Mouse (Mus musculus) urinary bladder, adult 2 months (tissue): ENCODE results near the gene Pygm. TPM values are rescaled to one million over a fixed set of nuclear protein-coding genes. Genes with fewer than 3 reads are reported as not detected.

Experiments used
- DNase-seq: peaks from one replicate; pipeline ENCODE4 v3.0.0; 2022; ENCODE audit warnings: low spot score
- polyA plus RNA-seq: library from polyadenylated mRNA; depleted of rRNA; stranded (reverse); fragments of >200 nt; gene quantifications from 2 replicates; pipeline ENCODE4 v1.2.3, GENCODE M21; 2012

Pygm gene
- polyA plus RNA-seq, 1 experiment, result 34.8 TPM

DNA sequence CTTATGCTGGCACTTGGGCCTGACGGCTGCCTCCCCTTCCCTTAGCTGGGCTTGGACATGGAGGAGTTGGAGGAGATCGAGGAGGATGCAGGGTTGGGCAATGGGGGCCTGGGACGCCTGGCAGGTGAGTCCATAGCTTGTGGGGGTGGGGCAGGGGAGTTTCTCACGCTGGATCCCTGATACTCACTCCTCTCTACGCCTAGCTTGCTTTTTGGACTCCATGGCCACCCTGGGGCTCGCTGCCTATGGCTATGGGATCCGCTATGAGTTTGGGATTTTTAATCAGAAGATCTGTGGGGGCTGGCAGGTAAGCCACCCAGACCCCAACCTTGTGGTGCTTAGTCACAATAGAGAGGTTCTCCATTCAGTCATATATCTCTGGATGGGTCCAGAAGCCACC, 1.6 kb downstream of the Pygm start:
- DNase-seq, result no peak

DNA sequence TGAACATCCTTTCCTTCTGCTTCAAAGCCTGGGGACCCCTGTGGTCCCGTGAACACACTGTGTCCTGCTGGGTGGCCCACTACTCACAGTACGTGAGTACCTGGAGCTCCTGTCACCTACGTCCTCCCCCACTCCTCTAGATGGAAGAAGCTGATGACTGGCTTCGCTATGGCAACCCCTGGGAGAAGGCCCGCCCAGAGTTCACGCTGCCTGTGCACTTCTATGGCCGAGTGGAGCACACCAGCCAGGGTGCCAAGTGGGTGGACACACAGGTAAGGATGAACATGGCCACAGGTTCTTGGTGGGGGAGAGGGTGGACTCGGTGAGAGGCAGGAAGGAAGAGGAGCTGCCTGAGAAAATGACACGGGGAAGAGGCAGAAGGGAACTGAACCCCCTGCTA, 2.0 kb downstream of the Pygm start:
- DNase-seq, result no peak

DNA sequence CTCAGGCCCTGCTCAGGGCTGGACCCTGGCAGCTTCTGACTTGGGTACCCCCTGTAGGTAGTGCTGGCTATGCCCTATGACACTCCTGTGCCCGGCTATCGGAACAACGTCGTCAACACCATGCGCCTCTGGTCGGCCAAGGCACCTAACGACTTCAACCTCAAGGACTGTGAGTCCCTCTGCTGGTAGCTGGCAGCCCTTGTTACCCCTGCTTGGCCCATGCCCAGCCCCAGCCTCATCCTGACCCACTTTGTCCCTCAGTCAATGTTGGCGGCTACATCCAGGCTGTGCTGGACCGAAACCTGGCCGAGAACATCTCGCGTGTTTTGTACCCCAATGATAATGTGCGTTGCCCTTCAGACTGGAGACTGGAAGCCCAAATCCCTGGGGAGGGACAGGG, 3.8 kb downstream of the Pygm start:
- DNase-seq, result no peak

DNA sequence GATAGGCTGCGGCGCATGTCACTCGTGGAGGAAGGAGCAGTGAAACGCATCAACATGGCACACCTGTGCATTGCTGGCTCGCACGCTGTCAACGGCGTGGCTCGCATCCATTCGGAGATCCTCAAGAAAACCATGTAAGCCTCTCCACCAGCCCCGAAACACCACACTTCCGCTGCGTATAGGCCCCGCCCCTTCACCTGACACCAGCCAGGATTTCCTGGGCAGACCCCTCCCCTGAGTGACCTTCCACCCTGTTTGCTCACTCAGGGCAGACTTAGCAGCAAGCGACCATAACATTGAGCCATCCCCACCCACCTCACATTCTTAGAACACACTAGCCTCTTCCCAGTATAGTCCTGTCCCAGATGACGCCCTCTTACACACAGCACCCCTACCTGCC, 5.6 kb downstream of the Pygm start:
- no peak for DNase-seq

DNA sequence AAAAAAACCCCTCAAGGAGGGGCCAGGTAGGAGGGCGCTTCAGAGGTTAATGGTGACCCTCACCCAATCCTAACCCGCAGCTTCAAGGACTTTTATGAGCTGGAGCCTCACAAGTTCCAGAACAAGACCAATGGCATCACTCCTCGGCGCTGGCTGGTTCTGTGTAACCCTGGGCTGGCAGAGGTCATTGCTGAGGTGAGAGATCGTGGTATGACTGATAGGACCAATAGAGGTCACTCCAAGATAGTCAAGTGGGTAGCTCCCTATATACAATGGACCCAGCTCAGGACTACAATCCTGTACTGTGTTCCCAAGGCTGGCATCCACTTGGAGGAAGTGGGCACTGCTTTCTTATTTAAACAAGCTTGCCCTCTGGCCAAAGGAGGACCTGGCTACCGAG, 6.1 kb downstream of the Pygm start:
- no peak for DNase-seq

DNA sequence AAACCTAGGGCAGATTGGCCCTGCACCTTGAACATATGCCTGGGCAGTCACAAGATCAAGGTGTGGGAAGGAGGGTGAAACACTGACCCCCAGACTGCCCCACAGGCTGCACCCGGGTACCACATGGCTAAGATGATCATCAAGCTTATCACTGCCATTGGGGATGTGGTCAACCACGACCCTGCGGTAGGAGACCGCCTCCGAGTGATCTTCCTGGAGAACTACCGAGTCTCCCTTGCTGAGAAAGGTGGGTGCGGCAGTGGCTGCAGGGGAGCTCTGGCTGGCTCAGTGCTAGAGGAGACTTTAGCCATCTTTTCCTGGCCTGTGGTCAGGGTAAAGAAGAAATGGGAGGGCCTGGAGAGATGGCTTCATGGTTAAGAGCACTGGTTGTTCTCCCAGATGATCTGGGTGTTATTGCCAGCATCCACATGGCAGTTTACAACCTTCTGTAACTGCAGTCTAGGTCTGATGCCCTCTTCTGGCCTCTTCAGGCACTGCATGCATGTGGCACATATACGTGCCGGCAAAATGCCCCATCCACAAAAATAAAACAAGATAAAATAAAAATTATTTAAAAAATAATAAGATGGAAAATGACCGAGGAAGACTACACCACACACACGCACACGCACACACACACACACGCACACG, 8.7 kb downstream of the Pygm start:
- DNase-seq, result no peak

DNA sequence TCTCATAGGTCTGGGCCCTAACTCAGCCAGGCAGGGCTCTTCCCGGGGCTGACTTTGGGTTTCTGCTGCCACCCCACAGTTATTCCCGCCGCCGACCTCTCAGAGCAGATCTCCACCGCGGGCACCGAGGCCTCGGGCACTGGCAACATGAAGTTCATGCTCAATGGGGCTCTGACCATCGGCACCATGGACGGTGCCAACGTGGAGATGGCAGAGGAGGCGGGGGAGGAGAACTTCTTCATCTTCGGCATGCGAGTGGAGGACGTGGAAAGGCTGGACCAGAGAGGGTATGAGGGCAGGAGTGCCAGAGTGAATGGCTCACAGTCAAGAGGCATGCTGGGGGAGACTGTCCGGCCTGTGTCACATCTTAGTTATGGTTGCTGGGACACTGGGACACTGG, 9.4 kb downstream of the Pygm start:
- DNase-seq, result no peak

DNA sequence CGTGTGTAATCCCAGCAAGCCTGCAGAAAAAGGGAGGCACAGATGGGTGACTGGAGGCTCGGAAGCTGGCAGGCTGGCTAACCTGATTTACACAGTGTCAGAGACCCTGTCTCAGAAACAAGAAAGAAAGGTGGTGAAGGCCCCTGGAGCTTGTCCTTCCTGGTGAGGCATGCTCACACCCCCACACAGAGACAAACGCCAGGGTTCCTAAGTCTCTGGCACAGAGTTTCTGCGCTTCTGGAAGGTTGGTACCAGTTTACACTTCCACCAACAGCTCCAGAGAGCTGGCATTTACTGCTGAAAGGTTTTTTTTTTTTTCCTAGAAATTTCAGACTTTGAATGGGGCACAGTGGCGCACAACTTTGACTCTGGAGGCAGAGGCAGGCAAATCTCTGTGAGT, 12.0 kb downstream of the Pygm start:
- DNase-seq, result no peak

DNA sequence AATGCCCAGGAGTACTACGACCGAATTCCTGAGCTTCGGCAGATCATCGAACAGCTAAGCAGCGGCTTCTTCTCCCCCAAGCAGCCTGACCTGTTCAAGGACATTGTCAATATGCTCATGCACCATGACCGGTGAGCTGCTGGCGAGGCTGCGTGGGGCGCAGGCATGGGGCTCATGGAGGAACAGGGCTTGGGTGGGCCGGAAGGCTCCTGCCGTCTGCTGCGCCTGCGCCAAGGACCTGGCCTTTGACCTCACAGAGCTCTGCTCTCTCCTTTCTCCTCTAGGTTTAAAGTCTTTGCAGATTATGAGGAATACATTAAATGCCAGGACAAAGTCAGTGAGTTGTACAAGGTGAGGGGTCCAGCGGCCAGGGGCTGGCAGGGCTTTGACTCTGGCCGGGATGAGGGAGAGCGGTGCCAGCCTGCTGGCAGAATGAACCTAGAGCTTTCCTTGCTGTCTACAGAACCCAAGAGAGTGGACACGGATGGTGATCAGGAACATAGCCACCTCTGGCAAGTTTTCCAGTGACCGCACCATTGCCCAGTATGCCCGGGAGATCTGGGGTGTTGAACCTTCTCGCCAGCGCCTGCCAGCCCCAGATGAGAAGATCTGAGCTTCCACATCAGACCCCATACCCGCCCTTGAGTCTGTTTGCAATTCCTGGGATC, 13.5 kb downstream of the Pygm start:
- DNase-seq, result no peak

DNA sequence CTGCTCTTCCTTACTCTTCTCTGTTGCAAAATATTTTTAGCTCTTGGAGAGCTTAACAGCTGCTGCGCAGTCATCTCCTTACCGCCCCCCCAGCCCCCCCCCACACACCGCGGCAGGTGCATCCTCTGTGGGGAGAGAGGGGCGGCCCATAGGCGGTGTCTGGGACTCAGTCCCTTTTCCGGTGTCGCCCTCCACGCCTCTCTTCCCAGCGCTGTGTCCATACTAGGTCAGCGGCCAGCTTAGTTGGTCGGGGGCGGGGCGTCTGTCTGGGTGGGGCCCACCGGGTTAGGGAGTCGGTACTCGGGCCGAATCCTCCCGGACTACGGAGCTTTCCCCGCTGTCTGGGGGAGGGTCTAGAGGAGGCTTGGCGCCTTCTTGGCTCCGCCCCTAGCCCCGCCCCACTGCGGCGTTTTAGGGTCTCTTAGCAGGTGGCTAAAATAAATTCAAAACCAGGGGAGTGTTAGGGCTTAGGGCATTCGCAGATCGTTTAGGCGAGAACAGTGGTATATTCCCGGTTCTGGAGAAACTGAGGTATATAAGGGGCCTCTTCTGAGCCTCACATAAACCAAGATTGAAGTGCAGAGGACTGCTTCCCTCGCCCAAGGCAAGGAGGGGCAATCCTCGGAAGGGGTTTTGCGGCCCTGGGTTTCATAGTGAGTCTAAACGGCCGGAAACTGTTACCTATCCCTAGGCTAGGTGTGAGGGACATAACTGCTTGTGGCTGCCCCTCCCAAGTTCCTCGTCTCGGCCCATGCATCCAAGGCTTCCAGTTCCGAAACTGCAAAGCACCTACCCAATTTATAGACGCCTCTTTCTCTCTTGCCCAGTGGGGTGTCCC, 14.5 kb downstream of the Pygm start:
- no peak for DNase-seq

DNA sequence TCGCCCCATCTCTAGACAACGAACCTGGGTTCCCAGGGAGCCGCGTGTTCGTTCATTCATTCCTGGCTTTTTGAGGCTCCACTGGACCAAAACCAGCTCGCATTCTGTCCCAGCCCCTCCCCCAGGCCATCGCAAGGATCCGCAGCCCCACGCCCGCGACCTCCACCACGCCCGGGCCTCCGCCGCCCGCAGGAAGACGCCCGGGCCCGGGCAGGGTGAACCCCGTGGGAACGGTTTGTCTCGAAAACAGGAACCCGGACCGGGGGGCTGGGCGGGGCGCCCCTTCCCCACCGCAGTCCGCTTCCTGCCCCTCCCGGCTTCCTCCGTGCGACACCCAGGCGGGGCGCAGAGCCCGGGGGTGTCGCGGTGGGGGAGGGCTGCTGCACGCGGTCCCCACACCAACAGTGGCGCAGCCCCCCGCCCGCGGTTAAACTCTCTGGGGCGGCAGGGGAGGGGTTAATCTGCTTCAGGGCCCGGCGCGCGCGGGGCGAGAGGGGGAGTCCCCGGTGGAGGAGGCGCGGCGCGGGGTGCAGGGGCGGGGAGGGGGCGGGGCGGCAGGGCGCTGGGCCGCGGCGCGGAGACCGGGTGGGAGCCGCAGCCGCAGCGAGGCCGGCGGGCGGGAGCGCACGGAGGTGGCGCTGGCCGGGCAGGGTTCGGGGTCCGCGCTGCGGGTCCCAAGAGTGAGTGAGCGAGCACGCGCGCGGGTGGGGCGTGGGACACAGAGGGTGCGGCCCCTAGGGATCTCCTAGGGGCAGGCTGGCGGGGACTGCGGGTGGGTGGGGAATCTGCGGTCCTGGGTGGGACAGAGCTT, 15.3 kb downstream of the Pygm start, which contains the start of gene Rasgrp2:
Gene Rasgrp2 (plus strand): TSS at position 56 of the 811 bp plus-strand sequence.
- no peak for DNase-seq

DNA sequence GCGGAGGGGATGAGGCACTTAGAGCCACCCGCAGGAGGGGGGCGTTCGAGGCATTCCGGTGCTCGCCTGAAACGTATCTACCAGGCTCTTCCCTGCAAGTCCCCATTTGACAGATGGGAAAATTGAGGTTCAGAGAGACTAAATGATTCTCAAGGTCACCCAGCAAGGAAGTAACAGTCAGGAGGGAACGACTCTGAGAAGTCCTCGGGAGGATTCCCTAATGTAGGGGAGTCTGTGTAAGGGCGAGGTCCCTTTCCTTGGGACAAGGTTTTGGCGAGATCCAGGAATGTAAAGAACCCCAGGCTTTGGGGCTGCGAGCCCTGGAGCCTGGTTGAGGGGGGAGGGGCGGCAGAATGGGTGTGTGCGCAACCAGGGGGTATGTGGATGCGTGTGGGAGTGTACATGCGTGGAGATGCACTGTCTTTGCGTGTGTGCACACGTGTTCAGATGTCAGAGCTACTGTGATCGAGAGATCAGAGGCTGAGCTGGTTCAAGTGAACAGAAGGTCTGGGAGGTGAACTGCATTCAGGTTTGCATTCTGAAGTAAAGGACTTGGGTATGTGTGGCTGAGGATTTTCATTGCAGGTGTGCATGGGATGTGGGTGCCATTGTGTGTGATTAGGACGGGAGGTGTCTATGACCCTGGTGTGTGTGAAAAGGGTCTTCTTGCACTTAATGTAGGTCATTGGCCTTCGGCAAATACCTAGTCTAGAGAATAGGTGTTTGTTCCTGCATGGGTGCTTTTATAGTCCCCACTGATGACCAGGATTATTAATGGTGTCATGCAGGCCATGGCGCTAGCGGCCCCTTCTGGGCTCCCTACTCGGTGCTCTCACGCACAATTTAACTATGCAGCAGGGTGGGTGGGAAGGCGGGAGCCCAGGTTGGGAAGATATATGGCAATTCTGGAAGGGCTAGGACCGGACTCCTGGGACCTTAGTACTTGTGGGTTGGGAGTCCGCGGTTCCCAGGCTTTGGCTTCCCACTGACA, 16.2 kb downstream of the Pygm start:
- no peak for DNase-seq

DNA sequence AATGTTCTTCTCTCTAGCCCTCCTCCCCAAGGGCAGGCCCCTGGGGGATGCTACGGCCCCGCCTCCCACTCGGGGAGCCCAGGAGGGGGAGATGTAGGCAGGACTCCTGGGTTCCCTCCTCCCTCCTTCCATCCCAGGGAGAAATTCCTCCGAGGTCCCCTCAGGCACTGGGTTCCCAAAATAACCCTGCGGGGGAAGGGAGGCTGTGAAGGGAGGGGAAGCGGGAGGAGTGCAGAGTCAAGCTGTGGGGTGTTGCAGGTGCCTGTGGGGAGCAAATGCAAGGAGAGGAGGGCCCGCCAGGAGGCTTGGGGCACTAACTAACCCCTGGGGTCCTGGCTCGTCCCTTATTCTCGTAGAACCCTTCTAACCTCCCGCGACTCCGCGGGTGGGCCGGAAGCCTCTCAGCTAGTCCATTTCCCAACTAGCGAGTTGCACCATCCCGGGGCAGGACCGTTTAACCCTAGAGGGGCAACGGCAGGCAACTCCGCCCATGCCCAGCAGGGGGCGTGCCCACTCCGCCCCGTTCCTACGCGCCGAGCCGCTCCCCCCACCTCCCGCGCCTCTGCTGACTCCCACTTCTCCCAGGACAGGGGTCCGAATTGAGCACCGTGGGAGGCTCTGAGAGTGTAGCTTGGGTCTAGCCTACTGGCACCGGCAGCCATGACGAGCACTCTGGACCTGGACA, 17.1 kb downstream of the Pygm start:
- peak; percentile 77 for DNase-seq

DNA sequence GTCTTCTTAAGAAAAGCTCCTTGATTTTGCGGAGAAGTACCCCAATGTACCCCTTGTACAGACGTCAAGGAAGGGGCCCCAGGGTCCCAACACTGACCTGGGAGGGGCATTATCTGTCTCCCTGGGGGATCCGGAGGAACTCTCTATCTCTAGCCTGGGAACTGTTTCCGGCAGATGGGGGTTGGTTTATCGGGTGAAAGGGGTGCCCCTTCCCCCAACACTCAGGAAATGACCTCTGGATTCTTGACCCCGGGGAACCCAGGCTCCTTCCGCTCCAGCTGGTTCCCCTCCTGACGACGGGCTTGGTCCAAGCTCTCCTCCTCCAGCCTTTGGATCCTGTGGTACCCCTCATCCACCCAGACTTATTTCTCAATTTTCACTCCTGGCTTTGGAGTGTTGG, 17.8 kb downstream of the Pygm start:
- no peak for DNase-seq

DNA sequence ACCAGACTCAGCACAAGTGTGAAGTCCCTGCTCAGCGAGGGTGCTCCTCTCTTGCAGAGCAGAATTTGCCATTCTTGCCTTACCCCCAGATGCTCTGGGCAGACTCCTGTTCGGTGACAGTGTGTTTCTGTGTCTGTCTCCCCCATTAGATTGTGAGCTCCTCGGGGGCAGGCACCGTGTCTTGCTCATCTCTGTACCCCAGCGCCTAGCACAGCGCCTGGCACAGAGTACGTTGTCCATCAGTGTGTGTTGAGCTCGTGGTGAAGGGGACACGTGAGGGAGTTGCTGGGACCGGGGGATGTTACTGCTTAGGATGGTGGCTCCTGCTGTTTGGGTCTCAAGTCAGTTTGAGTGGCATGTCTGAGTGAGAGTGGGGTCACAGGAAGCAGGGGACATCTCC, 19.7 kb downstream of the Pygm start:
- no peak for DNase-seq

DNA sequence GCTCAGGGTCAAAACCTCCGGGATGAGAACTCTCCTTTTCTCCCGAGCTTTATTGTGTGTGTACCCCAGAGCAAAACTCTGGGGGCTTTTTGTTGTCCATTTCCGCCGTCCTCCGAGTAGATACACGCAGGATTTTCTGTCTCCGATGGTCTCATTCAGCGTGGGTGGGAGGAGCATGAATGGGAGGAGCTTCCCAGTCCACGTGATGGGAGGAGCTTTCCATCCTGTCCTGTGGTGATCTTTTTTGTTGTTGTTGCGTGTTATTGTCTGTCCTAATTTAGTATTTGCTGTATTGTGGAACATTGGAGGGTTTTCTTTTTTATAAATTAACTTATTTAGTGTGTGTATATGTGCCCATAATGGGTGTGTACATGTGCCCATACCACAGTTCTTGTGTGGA, 21.2 kb downstream of the Pygm start:
- DNase-seq, result no peak

DNA sequence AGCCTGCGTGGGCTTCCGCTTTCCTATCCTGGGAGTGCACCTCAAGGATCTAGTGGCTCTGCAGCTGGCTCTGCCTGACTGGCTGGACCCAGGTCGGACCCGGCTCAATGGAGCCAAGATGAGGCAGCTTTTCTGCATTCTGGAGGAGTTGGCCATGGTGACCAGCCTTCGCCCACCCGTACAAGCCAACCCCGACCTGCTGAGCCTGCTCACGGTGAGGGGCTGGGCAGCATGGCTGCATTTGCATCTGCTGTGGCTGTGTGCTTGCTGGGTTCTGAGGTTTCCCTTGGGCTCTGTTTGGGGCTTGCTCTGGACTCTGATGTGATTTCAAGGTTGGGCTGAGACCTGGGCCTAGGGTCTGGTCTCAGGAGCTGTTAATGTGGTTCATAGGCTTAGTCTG, 22.9 kb downstream of the Pygm start:
- DNase-seq, result no peak

DNA sequence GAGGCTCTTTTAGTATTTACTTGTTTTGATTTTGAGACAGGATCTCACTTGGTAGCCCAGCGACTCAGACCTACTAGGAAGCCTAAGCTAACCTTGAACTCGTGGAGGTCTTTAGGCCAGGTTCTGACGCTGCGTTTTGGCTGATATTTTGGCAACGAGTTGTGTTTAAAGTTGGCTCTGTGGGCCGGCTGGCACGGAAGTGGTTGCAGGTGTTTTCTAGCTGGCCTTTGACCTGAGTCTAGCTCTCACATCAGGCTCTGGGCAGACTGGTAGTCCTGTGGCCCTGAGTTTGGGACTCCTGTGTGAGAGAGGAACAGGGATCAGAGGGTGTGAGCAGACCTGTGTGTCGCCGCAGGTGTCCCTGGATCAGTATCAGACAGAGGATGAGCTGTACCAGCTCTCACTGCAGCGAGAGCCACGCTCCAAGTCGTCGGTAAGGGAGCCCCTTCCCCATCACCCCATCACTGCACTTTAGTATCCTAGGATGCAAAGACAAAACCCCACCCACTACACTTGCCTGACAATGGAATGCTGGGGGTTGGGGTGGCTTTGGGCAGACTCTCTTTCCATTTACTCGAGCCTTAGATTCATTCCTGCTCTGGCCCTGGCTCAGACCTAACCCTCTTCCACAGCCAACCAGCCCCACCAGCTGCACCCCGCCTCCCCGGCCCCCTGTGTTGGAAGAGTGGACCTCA, 23.8 kb downstream of the Pygm start:
- DNase-seq, result no peak

DNA sequence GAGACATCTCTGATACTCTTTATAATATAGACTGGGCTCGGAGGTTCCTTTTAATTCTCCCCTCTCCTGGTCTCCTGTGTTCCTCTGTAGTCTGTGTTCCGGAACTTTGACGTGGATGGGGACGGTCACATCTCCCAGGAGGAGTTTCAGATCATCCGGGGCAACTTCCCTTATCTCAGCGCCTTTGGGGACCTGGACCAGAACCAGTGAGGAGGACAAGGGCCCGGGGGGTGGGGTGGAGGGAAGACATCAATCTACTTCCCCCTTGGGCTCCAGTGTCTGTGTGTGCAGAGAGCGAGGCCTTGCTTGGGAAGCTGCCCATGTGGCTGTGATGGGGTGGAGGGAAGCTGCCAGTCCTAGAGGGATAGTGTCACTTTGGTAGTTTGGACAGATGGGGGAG, 24.6 kb downstream of the Pygm start:
- DNase-seq, result no peak

DNA sequence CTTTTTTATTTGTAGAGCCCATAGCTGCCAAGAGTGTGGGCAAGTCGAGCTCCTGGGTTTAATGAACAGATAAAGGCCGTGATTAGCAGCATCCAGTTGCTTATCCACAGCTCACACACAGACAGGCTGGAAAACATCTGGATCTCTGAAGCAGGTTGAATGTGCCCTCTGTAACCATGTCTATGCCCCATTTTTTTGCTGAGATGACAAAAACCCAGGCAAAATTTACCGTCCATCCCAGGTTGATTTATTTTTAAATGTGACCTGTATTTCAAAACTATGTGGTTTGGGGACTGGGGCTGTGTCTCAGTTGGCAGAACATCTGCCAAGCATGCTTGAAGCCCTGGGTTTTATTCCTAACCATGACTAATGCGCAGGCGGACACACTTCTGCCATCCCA, 25.0 kb downstream of the Pygm start:
- no peak for DNase-seq
